Mouse (Mus musculus) olfactory bulb, adult 2 months (tissue): Measurements from ENCODE around the gene Gm11032. TPM values are rescaled to one million over a fixed set of nuclear protein-coding genes. Genes with fewer than 3 reads are reported as not detected.

ENCODE experiments used
- H3K27ac ChIP-seq: fragments of 200-500 bp; 2 replicates; pipeline ENCODE4 v1.5.1; 2012; ENCODE audit warnings: low read depth, low read length; ENCODE audit not compliant: insufficient read depth
- H3K4me1 ChIP-seq: fragments of 200-500 bp; 2 replicates; pipeline ENCODE4 v1.6.1; 2012; ENCODE audit warnings: low read length; ENCODE audit not compliant: control insufficient read depth, insufficient read depth
- H3K4me3 ChIP-seq: fragments of 200-500 bp; 2 replicates; pipeline ENCODE4 v1.5.1; 2012; ENCODE audit warnings: mild to moderate bottlenecking, low read depth, low read length, moderate library complexity; ENCODE audit not compliant: insufficient read depth
- CTCF ChIP-seq: fragments of 200-500 bp; IDR thresholded peaks from 2 replicates; pipeline ENCODE4 v1.5.1; 2012; ENCODE audit warnings: low read depth, mild to moderate bottlenecking, low read length, moderate library complexity; ENCODE audit not compliant: insufficient read depth
- POLR2A ChIP-seq: fragments of 200-500 bp; IDR thresholded peaks from 2 replicates; pipeline ENCODE4 v1.6.1; 2012; ENCODE audit warnings: mild to moderate bottlenecking, low read depth, low read length, moderate library complexity; ENCODE audit not compliant: insufficient read depth
- WGBS: fragments of 180-500 bp; shearing (Covaris S2); methylation state at CpG from one replicate; pipeline ENCODE4 v1.1.7; 2018; 5-methylcytosine and 5-hydroxymethylcytosine counted together
- polyA plus RNA-seq: library from polyadenylated mRNA; stranded (reverse); fragments of >200 nt; gene quantifications from 2 replicates; pipeline ENCODE4 v1.2.4, GENCODE M21; 2012; ENCODE audit warnings: low replicate concordance; ENCODE audit not compliant: missing spikeins, insufficient read depth, insufficient read length

Gene Gm11032
- polyA plus RNA-seq, 1 experiment = not detected

- no peak overlapping the region for H3K4me3 ChIP-seq
- H3K27ac ChIP-seq = no peak overlapping the region
- 77% methylated on average over 4 of the region's 4 CpGs for WGBS
- TF ChIP-seq CTCF (no peak), POLR2A (no peak)
- no peaks in the 10 kb centered on the region for H3K4me1 ChIP-seq
Observed at GRCm38 (mm10) chr11:4621866-4622265, 2.0 kb downstream of the Gm11032 start.

DNA sequence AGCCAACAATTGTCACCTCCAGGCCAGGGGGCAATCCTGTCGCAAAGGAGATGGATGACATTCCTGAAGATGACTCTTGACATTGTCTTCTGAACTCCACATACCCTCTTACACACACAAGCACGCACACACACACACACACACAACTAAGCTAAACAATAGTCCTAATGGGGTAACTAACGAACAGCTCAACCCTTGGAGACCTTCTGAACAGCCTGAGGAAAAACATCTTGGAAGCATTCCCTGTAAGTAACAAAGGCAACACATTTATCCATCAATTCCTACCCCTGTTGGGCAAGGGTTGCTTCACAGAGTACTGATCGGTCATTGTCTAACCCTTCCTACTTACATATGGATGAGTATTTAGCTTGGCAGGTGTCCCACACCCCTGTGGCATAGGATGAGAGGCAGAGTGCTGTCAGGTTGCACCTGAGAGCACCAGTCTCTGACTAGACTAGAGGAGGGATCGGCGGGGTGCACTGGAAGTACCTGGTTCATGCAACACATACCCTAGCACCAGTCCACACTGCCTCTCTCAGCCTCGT, 2.6 kb downstream of the Gm11032 start:
- 69% methylated on average over 7 of the region's 7 CpGs for WGBS
- Histone ChIP-seq H3K4me1 (no peaks in the 10 kb centered on the region), H3K27ac (no peak overlapping the region), H3K4me3 (no peak overlapping the region)
- no peak for TF ChIP-seq CTCF
- TF ChIP-seq POLR2A = no peak

DNA sequence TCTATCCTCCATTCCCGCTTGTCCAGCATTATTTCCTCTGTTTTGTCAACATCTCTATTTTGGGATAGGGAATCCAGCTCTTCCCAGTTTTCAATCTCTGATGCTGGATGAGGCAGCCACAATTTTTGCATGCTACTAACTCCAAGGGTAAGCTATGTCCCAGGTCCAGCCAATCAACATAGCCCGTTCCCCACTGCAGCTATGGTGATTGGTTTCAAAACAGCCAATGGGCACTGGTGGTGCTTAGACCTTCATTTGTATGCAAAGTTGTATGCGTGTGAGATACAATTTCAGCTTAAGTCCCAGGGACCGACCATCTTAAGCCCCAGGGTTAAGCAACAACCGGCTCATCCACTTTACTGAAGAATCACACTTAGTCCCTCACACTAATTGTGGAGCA, 3.1 kb downstream of the Gm11032 start:
- 75% methylated on average over 5 of the region's 5 CpGs for WGBS
- TF ChIP-seq CTCF = no peak
- no peak for TF ChIP-seq POLR2A
- no peak overlapping the region for H3K4me3 ChIP-seq
- H3K27ac ChIP-seq = no peak overlapping the region
- no peaks in the 10 kb centered on the region for H3K4me1 ChIP-seq

DNA sequence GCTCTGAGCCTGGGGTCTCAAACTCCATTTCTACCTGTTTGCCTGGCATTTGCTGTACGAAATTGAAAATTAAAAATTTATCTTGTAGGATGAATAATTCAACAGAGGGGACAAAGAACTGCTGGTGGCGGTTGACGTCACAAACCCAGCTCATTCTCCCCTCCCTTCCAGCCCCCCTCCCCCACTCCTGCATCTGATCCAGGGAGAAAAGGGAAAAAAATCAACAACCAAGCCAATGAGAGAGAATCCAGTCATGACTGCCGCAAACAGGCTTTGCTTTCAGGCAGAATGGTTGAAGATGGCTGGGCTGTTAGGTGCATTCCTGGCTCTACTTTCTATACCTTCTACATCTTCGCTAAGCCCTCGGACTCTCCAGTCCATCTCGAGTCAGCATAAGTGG, 6.1 kb downstream of the Gm11032 start:
- H3K4me3 ChIP-seq = no peak overlapping the region
- TF ChIP-seq POLR2A = no peak
- TF ChIP-seq CTCF = no peak
- H3K4me1 ChIP-seq = no peaks in the 10 kb centered on the region
- no peak overlapping the region for H3K27ac ChIP-seq
- 77% methylated on average over 7 of the region's 7 CpGs for WGBS

GRCm38 (mm10) chr11:4627636-4628035, 7.8 kb downstream of the Gm11032 start:
- Histone ChIP-seq H3K4me3 (no peak overlapping the region), H3K27ac (no peak overlapping the region), H3K4me1 (no peaks in the 10 kb centered on the region)
- TF ChIP-seq POLR2A (no peak), CTCF (no peak)
- 66% methylated on average over 7 of the region's 7 CpGs for WGBS

DNA sequence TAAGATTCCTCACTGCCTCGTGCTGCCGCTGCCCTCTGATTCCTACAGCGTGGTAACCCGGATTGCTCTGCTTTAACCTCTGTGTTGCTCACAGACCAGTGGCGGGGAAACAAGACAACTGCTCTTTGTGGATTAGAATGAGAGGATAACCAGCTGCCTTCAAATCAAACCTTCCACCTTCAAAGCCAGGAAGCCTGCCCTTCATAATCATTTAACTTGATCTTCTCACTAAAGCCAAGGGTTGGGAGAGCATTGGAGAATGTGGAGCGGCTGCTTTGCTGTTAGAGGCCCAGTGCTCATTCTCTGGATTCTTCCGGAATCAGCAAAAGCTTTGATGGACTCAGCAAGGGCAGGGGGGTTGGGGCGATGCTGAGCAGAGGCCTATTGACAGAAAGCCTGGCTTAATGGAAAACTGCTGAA, 10.0 kb downstream of the Gm11032 start:
- Histone ChIP-seq H3K4me3 (no peak overlapping the region), H3K4me1 (no peaks in the 10 kb centered on the region), H3K27ac (no peak overlapping the region)
- 58% methylated on average over 8 of the region's 8 CpGs for WGBS
- TF ChIP-seq POLR2A (no peak), CTCF (no peak)

DNA sequence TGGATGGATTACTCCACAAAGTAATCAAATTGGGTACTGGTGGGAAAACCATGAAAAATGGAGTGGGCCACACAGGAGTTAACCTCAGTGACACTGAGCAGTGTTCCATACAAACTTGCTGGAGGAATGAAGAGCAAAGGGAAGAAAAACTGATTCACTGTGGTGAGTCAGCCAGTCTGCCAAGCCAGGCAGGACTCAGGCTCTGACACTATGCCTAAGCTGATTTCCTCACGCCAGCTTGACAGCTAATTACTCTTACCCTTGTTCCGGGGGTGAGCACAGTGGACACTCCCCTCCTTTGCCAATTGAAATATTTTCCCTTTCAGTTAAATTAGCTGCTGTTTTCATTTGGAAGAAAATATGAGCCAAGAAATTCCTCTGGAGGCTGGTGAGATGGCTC, 13.6 kb downstream of the Gm11032 start:
- peaks cover 2% of the 10 kb centered on the region; the same call in 1 of the 2 replicates for H3K4me1 ChIP-seq
- TF ChIP-seq POLR2A = no peak
- TF ChIP-seq CTCF = no peak
- no peak overlapping the region for H3K27ac ChIP-seq
- H3K4me3 ChIP-seq = no peak overlapping the region
- 36% methylated on average over 2 of the region's 2 CpGs for WGBS

GRCm38 (mm10) chr11:4634395-4634794, 14.5 kb downstream of the Gm11032 start:
- TF ChIP-seq POLR2A (no peak), CTCF (no peak)
- H3K27ac ChIP-seq = no peak overlapping the region
- H3K4me3 ChIP-seq = no peak overlapping the region
- peaks cover 5% of the 10 kb centered on the region; the same call in 1 of the 2 replicates for H3K4me1 ChIP-seq
- WGBS = 74% methylated on average over 5 of the region's 5 CpGs

DNA sequence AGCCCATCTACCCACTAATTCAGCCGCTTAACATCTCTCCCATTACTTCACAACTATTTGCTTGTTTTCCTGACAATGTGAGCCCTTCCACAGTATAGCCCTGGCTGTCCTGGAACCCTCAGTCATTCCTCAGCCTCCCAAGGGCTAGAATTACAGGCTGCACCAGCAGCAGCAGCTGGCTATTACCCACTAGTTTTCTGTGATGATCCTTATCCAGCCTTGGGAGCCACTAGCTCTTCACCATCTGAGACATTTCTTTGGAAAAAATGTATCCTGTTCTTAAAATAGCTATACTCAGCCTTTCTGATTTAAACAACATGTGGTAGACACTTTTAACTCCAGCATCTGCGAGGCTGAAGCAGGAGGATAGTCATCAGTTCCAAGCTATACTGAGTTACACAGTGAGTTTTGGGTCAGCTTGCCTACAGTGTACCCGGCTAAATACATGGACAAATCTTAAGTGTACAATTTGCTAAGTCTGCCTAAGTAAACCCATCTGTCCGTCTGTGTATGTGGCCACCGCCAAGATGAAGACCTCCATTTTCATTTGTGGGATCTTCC, 17.0 kb downstream of the Gm11032 start:
- no peak overlapping the region for H3K4me3 ChIP-seq
- no peak overlapping the region for H3K27ac ChIP-seq
- 46% methylated on average over 5 of the region's 5 CpGs for WGBS
- no peak for TF ChIP-seq CTCF
- TF ChIP-seq POLR2A = no peak
- peaks cover 8% of the 10 kb centered on the region for H3K4me1 ChIP-seq
